Mouse (Mus musculus) heart, adult 2 months (tissue): Measurements from ENCODE around the gene Rhot2.

Experiments
- CTCF ChIP-seq: fragments of 200-600 bp; IDR thresholded peaks from 2 replicates; pipeline ENCODE4 v1.8.1; 2022; ENCODE audit warnings: antibody characterized with exemption, mild to moderate bottlenecking, moderate library complexity
- EP300 ChIP-seq: fragments of 200-500 bp; IDR thresholded peaks from 2 replicates; pipeline ENCODE4 v1.6.1; 2011; ENCODE audit warnings: low read depth, low read length, control low read depth; ENCODE audit not compliant: insufficient read depth
- POLR2A ChIP-seq: fragments of 200-500 bp; IDR thresholded peaks from 2 replicates; pipeline ENCODE4 v1.6.1; 2011; ENCODE audit warnings: mild to moderate bottlenecking, low read depth, low read length, control low read depth; ENCODE audit not compliant: insufficient read depth

GRCm38 (mm10) chr17:25863681-25864080 lies 19.0 kb upstream of the Rhot2 start:
- TF ChIP-seq EP300, result no peak
- TF ChIP-seq CTCF, result no peak
- no peak for TF ChIP-seq POLR2A
